Mouse (Mus musculus): ENCODE results near the gene Myh10. TPM values are rescaled to one million over a fixed set of nuclear protein-coding genes. Genes with fewer than 3 reads are reported as not detected.

Myh10 gene
- total and polyA plus RNA-seq, 3 experiments: 0.38 to 2.7 (median 0.62) TPM

DNA sequence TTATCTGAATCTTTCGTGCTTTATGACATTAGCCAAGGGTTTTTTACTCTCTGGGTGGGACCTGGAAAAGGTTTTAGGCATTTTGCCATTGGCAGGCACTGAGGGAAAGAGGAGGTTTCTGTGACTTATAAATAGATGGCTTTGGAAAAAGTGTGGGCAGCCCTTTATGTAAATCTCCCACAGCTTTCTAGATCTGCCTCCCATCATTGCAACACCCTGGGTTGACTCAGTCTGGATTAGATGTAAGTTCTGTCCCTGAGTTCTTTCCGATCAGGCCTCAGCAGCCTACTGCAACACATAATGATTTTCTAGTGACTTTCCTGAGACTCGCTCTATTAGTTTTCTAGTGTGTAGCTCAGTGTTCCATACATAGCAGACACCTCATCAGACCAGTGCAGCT, 16.1 kb upstream of the Myh10 start:
- H3K4me3 ChIP-seq (replicated peaks in 1 of 3; ENCODE audit: low read depth in 2 of 3, low read length in 2 of 3, poor library complexity in 1 of 3): no peak overlapping the region
- H3K27me3 ChIP-seq (replicated peaks): no peaks in the 10 kb centered on the region
- peaks cover 2% of the 10 kb centered on the region for H3K9me3 ChIP-seq (replicated peaks; ENCODE audit: low read length)
- H3K4me2 ChIP-seq (ENCODE audit: insufficient read depth, low read depth, poor library complexity, severe bottlenecking): peak overlapping the region; percentile 11; the same call in 1 of the 2 replicates
- H3K27ac ChIP-seq (ENCODE audit: insufficient read depth, low read depth): peak overlapping the region; percentile 66
- H3K36me3 ChIP-seq (replicated peaks in 1 of 2; ENCODE audit: control insufficient read depth in 1 of 2, insufficient read depth in 1 of 2, low read length in 1 of 2): no peaks in the 10 kb centered on the region
- peak overlapping the region; percentile 11; the same call in 1 of the 2 replicates for H3K9ac ChIP-seq (ENCODE audit: insufficient read depth, low read depth)
- in situ Hi-C loops (cut with MboI; ENCODE audit: low pct_ligation_motif_present, low pct_unique_long_range_greater_than_20kb, low sequenced_read_pairs): no loop called here
- DNase-seq (ENCODE audit: extremely low read depth): peak; percentile 29
- TF ChIP-seq POLR2AphosphoS2 (IDR thresholded peaks at IDR 0.05; ENCODE audit: low read depth, low read length) (no peak), UBTF (IDR thresholded peaks at IDR 0.05; ENCODE audit: low read depth, low read length) (no peak), TBP (conservative IDR thresholded peaks at IDR 0.05; ENCODE audit: low read depth, low read length) (no peak), ZKSCAN1 (IDR thresholded peaks at IDR 0.05; ENCODE audit: borderline replicate concordance, low read depth, low read length) (no peak), IRF4 (IDR thresholded peaks at IDR 0.05; ENCODE audit: low read depth, low read length) (peak; percentile 56; the same call in 1 of the 2 replicates), MXI1 (IDR thresholded peaks at IDR 0.05; ENCODE audit: low read depth, low read length) (0 out of 2 replicates have a peak, but pooled peaks have one; percentile 25), CHD2 (IDR thresholded peaks at IDR 0.05; ENCODE audit: low read length) (no peak), ZC3H11A (IDR thresholded peaks at IDR 0.05; ENCODE audit: low read depth, low read length) (no peak), JUND (conservative IDR thresholded peaks at IDR 0.05; ENCODE audit: low read depth, low read length) (no peak; the same call in 1 of the 2 replicates), USF1 (IDR thresholded peaks at IDR 0.05; ENCODE audit: low read depth, low read length) (no peak), CHD1 (IDR thresholded peaks at IDR 0.05; ENCODE audit: low read depth, low read length) (no peak), SMC3 (IDR thresholded peaks at IDR 0.05; ENCODE audit: low read depth, low read length) (no peak), POLR2A (IDR thresholded peaks at IDR 0.05; ENCODE audit: low read depth, low read length) (no peak), JUN (IDR thresholded peaks at IDR 0.05; ENCODE audit: insufficient read depth, low read depth, low read length) (no peak), MAX (IDR thresholded peaks at IDR 0.05; ENCODE audit: low read length) (no peak), GABPA (IDR thresholded peaks at IDR 0.05; ENCODE audit: insufficient replicate concordance, low read depth, low read length) (no peak), ETS1 (conservative IDR thresholded peaks at IDR 0.05; ENCODE audit: low read depth, low read length) (0 out of 2 replicates have a peak, but pooled peaks have one; percentile 40), BHLHE40 (IDR thresholded peaks at IDR 0.05; ENCODE audit: low read depth, low read length) (0 out of 2 replicates have a peak, but pooled peaks have one; percentile 12), MEF2A (IDR thresholded peaks at IDR 0.05; ENCODE audit: borderline replicate concordance, low read depth, low read length) (peak; percentile 78), RAD21 (IDR thresholded peaks at IDR 0.05; ENCODE audit: low read depth, low read length) (no peak; the same call in 1 of the 2 replicates), ZMIZ1 (IDR thresholded peaks at IDR 0.05; ENCODE audit: low read depth, low read length) (no peak), HCFC1 (IDR thresholded peaks at IDR 0.05; ENCODE audit: low read depth, low read length) (no peak), NELFE (IDR thresholded peaks at IDR 0.05; ENCODE audit: low read depth, low read length) (no peak), E2F4 (IDR thresholded peaks at IDR 0.05; ENCODE audit: insufficient replicate concordance, low read depth, low read length) (no peak), KAT2A (IDR thresholded peaks at IDR 0.05; ENCODE audit: insufficient replicate concordance, low read length) (no peak), CTCF (conservative IDR thresholded peaks at IDR 0.05 in 1 of 2, IDR thresholded peaks at IDR 0.05 in 1 of 2; ENCODE audit: low read depth in 2 of 2, low read length in 2 of 2) (no peak), RCOR1 (conservative IDR thresholded peaks at IDR 0.05; ENCODE audit: low read depth, low read length) (0 out of 2 replicates have a peak, but pooled peaks have one; percentile 58), PAX5 (IDR thresholded peaks at IDR 0.05; ENCODE audit: low read length) (no peak), SIN3A (IDR thresholded peaks at IDR 0.05; ENCODE audit: low read length) (no peak), MAFK (IDR thresholded peaks at IDR 0.05; ENCODE audit: insufficient replicate concordance, low read length) (no peak), USF2 (conservative IDR thresholded peaks at IDR 0.05; ENCODE audit: low read depth, low read length) (no peak), ZNF384 (IDR thresholded peaks at IDR 0.05; ENCODE audit: low read depth, low read length) (no peak), NRF1 (IDR thresholded peaks at IDR 0.05; ENCODE audit: low read depth, low read length) (no peak), EP300 (IDR thresholded peaks at IDR 0.05; ENCODE audit: low read length) (peak; percentile 42), ELF1 (IDR thresholded peaks at IDR 0.05; ENCODE audit: low read depth, low read length) (no peak), TCF12 (IDR thresholded peaks at IDR 0.05; ENCODE audit: low read depth, low read length) (peak; percentile 42; the same call in 1 of the 2 replicates), MAZ (IDR thresholded peaks at IDR 0.05; ENCODE audit: low read depth, low read length) (no peak), MYC (IDR thresholded peaks at IDR 0.05; ENCODE audit: low read depth, low read length) (no peak)
- dilution Hi-C loops (cut with MboI; ENCODE audit: extremely low pct_ligation_motif_present, extremely low pct_unique_long_range_greater_than_20kb, low sequenced_read_pairs): no loop called here
- peaks cover 15 to 25% of the 10 kb centered on the region in 2 experiments for H3K4me1 ChIP-seq (ENCODE audit: control insufficient read depth in 1 of 2, insufficient read depth in 2 of 2)
- no peaks in the 10 kb centered on the region for H3K79me2 ChIP-seq (replicated peaks; ENCODE audit: control insufficient read depth, extremely low read depth, insufficient read depth, poor library complexity, severe bottlenecking)
